Mouse (Mus musculus) limb, embryonic 14.5 days (tissue): Measurements from ENCODE around the gene Rims1. TPM values are rescaled to one million over a fixed set of nuclear protein-coding genes. Genes with fewer than 3 reads are reported as not detected.

Experiments
- ATAC-seq: fragments of 200-750 bp; cut with Nextera tagmentation; 2 replicates; pipeline ENCODE4 v1.8.0; 2017; ENCODE audit warnings: low read depth, moderate number of reproducible peaks, moderate TSS enrichment; ENCODE audit not compliant: low FRiP score
- DNase-seq: peaks from one replicate; pipeline ENCODE4 v3.0.0-alpha.2; 2015; ENCODE audit warnings: low spot score
- H3K27ac ChIP-seq: fragments of 300-500 bp; sonication (generic); replicated peaks from 2 replicates; pipeline ENCODE4 v1.5.1; 2014; ENCODE audit warnings: low read depth, mild to moderate bottlenecking, low read length, moderate library complexity, mixed read lengths
- H3K27me3 ChIP-seq: fragments of 300-500 bp; sonication (generic); 2 replicates; pipeline ENCODE4 v1.6.1; 2014; ENCODE audit warnings: low read length, mixed read lengths; ENCODE audit not compliant: control insufficient read depth, insufficient read depth
- H3K36me3 ChIP-seq: fragments of 300-500 bp; sonication (generic); 2 replicates; pipeline ENCODE4 v1.6.1; 2014; ENCODE audit warnings: mild to moderate bottlenecking, low read length, moderate library complexity, mixed read lengths; ENCODE audit not compliant: control insufficient read depth, insufficient read depth
- H3K4me1 ChIP-seq: fragments of 300-500 bp; sonication (generic); 2 replicates; pipeline ENCODE4 v1.6.1; 2014; ENCODE audit warnings: antibody characterized with exemption, low read length, mixed read lengths; ENCODE audit not compliant: control insufficient read depth, insufficient read depth
- H3K4me2 ChIP-seq: fragments of 300-500 bp; sonication (generic); replicated peaks from 2 replicates; pipeline ENCODE4 v1.6.1; 2014; ENCODE audit warnings: low read depth, mild to moderate bottlenecking, low read length, moderate library complexity; ENCODE audit not compliant: severe bottlenecking
- H3K4me3 ChIP-seq: fragments of 300-500 bp; sonication (generic); replicated peaks from 2 replicates; pipeline ENCODE4 v1.5.1; 2014; ENCODE audit warnings: low read length
- H3K9ac ChIP-seq: fragments of 300-500 bp; sonication (generic); 2 replicates; pipeline ENCODE4 v1.6.1; 2014; ENCODE audit warnings: mild to moderate bottlenecking, low read depth, low read length, moderate library complexity; ENCODE audit not compliant: severe bottlenecking
- H3K9me3 ChIP-seq: fragments of 300-500 bp; sonication (generic); 2 replicates; pipeline ENCODE4 v1.6.1; 2016; ENCODE audit warnings: low read length; ENCODE audit not compliant: control insufficient read depth
- POLR2A ChIP-seq: fragments of 200-500 bp; IDR thresholded peaks from 2 replicates; pipeline ENCODE4 v1.8.0; 2012; ENCODE audit warnings: inconsistent platforms, mild to moderate bottlenecking, moderate library complexity, borderline replicate concordance; ENCODE audit not compliant: insufficient read depth, insufficient read length; ENCODE audit errors: extremely low read depth
- WGBS: fragments of 180-500 bp; shearing (Covaris S2); extraction: QIAGEN DNeasy Blood & Tissue Kit; methylation state at CpG from one replicate; pipeline ENCODE4 v1.1.7; 2014; 5-methylcytosine and 5-hydroxymethylcytosine counted together
- polyA plus RNA-seq, 2 experiments: library from polyadenylated mRNA; depleted of rRNA in 1 of 2; stranded (reverse) in 1 of 2; unstranded in 1 of 2; fragments of >200 nt; fragmentation: Nextera tagmentation in 1 of 2; extraction: Ambion mirVana in 1 of 2; gene quantifications; 2 replicates each; pipeline versions ENCODE4 v1.2.1 to v1.2.3; 2012 to 2014

The Rims1 gene
- polyA plus RNA-seq, 2 experiments = 1.4 to 1.8 TPM

- WGBS = 36% methylated on average over 2 of the region's 2 CpGs
- Histone ChIP-seq H3K9me3 (no peaks in the 10 kb centered on the region), H3K27me3 (no peaks in the 10 kb centered on the region), H3K4me2 (no peak overlapping the region), H3K4me3 (no peak overlapping the region), H3K36me3 (no peaks in the 10 kb centered on the region), H3K9ac (no peak overlapping the region), H3K4me1 (no peaks in the 10 kb centered on the region), H3K27ac (no peak overlapping the region)
- DNase-seq (no peak), ATAC-seq (no peak)
- no peak for TF ChIP-seq POLR2A
These were observed 519.0 kb downstream of the Rims1 start for GRCm38 (mm10) chr1:22286807-22287206.

- H3K27ac ChIP-seq = no peak overlapping the region
- ATAC-seq (no peak), DNase-seq (no peak)
- no peaks in the 10 kb centered on the region for H3K36me3 ChIP-seq
- no peaks in the 10 kb centered on the region for H3K27me3 ChIP-seq
- no peak overlapping the region for H3K4me3 ChIP-seq
- H3K4me2 ChIP-seq = no peak overlapping the region
- TF ChIP-seq POLR2A = no peak
- no peaks in the 10 kb centered on the region for H3K4me1 ChIP-seq
- no peaks in the 10 kb centered on the region for H3K9me3 ChIP-seq
- no peak overlapping the region for H3K9ac ChIP-seq
- 85% methylated on average over 1 of the region's 1 CpGs for WGBS
These were observed 525.8 kb downstream of the Rims1 start for GRCm38 (mm10) chr1:22279954-22280353.

GRCm38 (mm10) chr1:22274081-22274480, 531.7 kb downstream of the Rims1 start:
- no peaks in the 10 kb centered on the region for H3K27me3 ChIP-seq
- DNase-seq (no peak), ATAC-seq (no peak)
- no peaks in the 10 kb centered on the region for H3K36me3 ChIP-seq
- H3K9ac ChIP-seq = no peak overlapping the region
- no peak overlapping the region for H3K4me2 ChIP-seq
- 62% methylated on average over 2 of the region's 2 CpGs for WGBS
- no peaks in the 10 kb centered on the region for H3K9me3 ChIP-seq
- no peak overlapping the region for H3K4me3 ChIP-seq
- no peak overlapping the region for H3K27ac ChIP-seq
- no peak for TF ChIP-seq POLR2A
- H3K4me1 ChIP-seq = no peaks in the 10 kb centered on the region

GRCm38 (mm10) chr1:22270131-22270530, 535.7 kb downstream of the Rims1 start:
- Histone ChIP-seq H3K4me2 (no peak overlapping the region), H3K27ac (no peak overlapping the region), H3K4me1 (no peaks in the 10 kb centered on the region), H3K36me3 (no peaks in the 10 kb centered on the region), H3K27me3 (no peaks in the 10 kb centered on the region), H3K9ac (no peak overlapping the region), H3K4me3 (no peak overlapping the region), H3K9me3 (no peaks in the 10 kb centered on the region)
- ATAC-seq (no peak), DNase-seq (no peak)
- no peak for TF ChIP-seq POLR2A
- WGBS = 68% methylated on average over 5 of the region's 5 CpGs

- no peaks in the 10 kb centered on the region for H3K4me1 ChIP-seq
- peak overlapping the region; percentile 47 for H3K4me2 ChIP-seq
- no peaks in the 10 kb centered on the region for H3K9me3 ChIP-seq
- 13% methylated on average over 15 of the region's 15 CpGs for WGBS
- no peak overlapping the region for H3K27ac ChIP-seq
- DNase-seq (peak; percentile 77), ATAC-seq (peak; percentile 87)
- peak overlapping the region; percentile 23 for H3K4me3 ChIP-seq
- no peaks in the 10 kb centered on the region for H3K27me3 ChIP-seq
- peak overlapping the region; percentile 32; the same call in 1 of the 2 replicates for H3K9ac ChIP-seq
- no peaks in the 10 kb centered on the region for H3K36me3 ChIP-seq
- TF ChIP-seq POLR2A = no peak
These were observed 537.0 kb downstream of the Rims1 start for GRCm38 (mm10) chr1:22268581-22269359.
